Mouse (Mus musculus) C2C12 (cell line): ENCODE measurements at regions not wholly inside any gene's neighbourhood (a gene's known extent, or its start where the extent isn't known, plus 50 kb on each side); places are given as distances from the start of the nearest gene placed in this dataset.

Source experiments
- CTCF ChIP-seq: IDR thresholded peaks from one replicate; pipeline ENCODE4 v1.5.1; 2011; ENCODE audit not compliant: control insufficient read depth, insufficient read depth, insufficient read length
- MAX ChIP-seq: IDR thresholded peaks from one replicate; pipeline ENCODE4 v1.6.1; 2011; ENCODE audit warnings: mild to moderate bottlenecking, control low read depth
- USF1 ChIP-seq: IDR thresholded peaks from one replicate; pipeline ENCODE4 v1.6.1; 2011; ENCODE audit warnings: low read depth, mild to moderate bottlenecking, control low read depth, moderate library complexity

- TF ChIP-seq CTCF = peak; percentile 20
- TF ChIP-seq USF1 = no peak
- no peak for TF ChIP-seq MAX
Measured at GRCm38 (mm10) chr14:67620854-67621476, 1612.0 kb upstream of the Gulo start.
